Mouse (Mus musculus) cerebellum, adult 2 months (tissue): ENCODE measurements around the gene Thap7.

Source experiments
- CTCF ChIP-seq: fragments of 200-500 bp; IDR thresholded peaks from 2 replicates; pipeline ENCODE4 v1.5.1; 2011; ENCODE audit warnings: low read depth, mild to moderate bottlenecking, control low read depth, low read length, moderate library complexity, borderline replicate concordance; ENCODE audit not compliant: insufficient read depth
- POLR2A ChIP-seq: fragments of 200-500 bp; IDR thresholded peaks from 2 replicates; pipeline ENCODE4 v1.6.1; 2011; ENCODE audit warnings: low read length, control low read depth, borderline replicate concordance; ENCODE audit not compliant: insufficient read depth

GRCm38 (mm10) chr16:17525524-17525923 is 5.4 kb downstream of the Thap7 start:
- no peak for TF ChIP-seq POLR2A
- no peak for TF ChIP-seq CTCF
